Mouse (Mus musculus) thymus, adult 2 months (tissue): Measurements from ENCODE around the gene Clcn7.

Source experiments
- CTCF ChIP-seq: fragments of 200-500 bp; IDR thresholded peaks from 2 replicates; pipeline ENCODE4 v1.5.1; 2012; ENCODE audit warnings: mild to moderate bottlenecking, control low read depth, low read length, moderate library complexity, borderline replicate concordance; ENCODE audit not compliant: control insufficient read depth, poor library complexity, insufficient read depth; ENCODE audit errors: extremely low read depth
- POLR2A ChIP-seq: fragments of 200-500 bp; IDR thresholded peaks from 2 replicates; pipeline ENCODE4 v1.6.1; 2012; ENCODE audit warnings: mild to moderate bottlenecking, low read length, control low read depth, moderate library complexity; ENCODE audit not compliant: control insufficient read depth, poor library complexity, insufficient read depth; ENCODE audit errors: extremely low read depth

- TF ChIP-seq CTCF (no peak), POLR2A (no peak)
Observed at GRCm38 (mm10) chr17:25090450-25090849, 42.7 kb upstream of the Clcn7 start.
